Mouse (Mus musculus): ENCODE data around the gene Mt2.

Gene Mt2

DNA sequence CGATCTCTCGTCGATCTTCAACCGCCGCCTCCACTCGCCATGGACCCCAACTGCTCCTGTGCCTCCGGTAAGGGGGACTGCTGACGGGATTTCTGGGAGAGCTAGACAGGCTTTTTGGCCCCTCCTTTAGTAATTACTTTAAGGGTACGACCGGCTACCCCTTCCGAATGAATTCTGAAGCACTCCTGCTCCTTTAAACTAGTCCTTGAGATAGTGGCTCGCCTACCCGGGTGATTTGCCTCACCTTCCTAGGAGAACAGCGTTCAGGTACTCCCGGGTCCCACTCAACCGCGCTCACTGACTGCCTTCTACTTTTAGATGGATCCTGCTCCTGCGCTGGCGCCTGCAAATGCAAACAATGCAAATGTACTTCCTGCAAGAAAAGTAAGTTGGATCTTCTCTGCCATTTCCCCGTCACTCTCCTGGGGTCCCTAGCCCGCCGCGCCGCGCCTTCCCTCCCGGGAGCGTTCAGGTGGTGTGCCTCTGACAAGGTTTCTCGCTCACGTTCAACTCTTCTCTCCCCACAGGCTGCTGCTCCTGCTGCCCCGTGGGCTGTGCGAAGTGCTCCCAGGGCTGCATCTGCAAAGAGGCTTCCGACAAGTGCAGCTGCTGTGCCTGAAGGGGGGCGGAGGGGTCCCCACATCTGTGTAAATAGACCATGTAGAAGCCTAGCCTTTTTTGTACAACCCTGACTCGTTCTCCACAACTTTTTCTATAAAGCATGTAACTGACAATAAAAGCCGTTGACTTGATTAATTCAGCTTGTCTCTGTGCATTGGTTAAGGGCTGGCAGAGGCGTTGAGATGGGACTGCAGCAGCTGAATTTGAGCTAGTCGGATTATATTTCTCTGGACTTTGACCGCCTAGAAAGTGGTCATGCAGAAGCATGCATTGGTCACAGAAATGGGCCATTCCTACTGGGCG, 607 bp downstream of the Mt2 start:
- in situ Hi-C loops (cut with MboI, MseI): no loop called here

GRCm38 (mm10) chr8:94173848-94174403, 1.5 kb downstream of the Mt2 start:
- in situ Hi-C loops (cut with MboI, MseI): no loop called here

GRCm38 (mm10) chr8:94174619-94175213, 2.3 kb downstream of the Mt2 start:
- in situ Hi-C loops (cut with MboI, MseI): no loop called here

- in situ Hi-C loops (cut with MboI, MseI): no loop called here
These were observed 5.4 kb downstream of the Mt2 start for GRCm38 (mm10) chr8:94177716-94178390.

GRCm38 (mm10) chr8:94178857-94179712, 6.6 kb downstream of the Mt2 start, which contains the start of gene Mt1:
Gene Mt1, plus strand, starts transcription at chr8:94179082.
- in situ Hi-C loops (cut with MboI, MseI): no loop called here

DNA sequence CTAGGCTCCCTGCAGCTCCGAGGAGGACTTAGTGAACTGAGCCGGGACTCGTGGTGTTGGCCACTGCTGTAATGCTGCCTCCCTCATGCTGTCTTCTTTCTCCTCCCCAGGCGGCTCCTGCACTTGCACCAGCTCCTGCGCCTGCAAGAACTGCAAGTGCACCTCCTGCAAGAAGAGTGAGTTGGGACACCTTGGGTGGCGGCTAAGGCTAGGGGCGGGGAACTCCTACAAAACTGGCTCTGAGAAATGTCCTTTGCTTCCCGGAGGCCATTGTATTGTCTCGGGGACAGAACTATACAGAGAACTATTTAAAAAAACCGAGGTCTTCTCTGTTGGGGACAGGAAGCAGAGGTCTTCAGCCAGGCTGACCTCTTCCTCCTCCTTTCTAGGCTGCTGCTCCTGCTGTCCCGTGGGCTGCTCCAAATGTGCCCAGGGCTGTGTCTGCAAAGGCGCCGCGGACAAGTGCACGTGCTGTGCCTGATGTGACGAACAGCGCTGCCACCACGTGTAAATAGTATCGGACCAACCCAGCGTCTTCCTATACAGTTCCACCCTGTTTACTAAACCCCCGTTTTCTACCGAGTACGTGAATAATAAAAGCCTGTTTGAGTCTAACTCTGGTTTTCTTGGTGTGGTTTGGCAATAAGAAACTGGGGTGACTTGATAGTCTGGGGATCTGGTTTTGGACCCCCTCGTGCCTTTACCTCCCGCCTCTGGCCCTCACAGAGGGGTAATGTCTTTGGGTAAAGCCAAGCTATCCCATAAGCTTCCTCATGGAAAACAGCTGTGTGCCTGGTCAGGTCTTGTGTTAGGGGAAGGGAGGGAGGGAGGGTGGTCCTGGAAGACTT, 7.5 kb downstream of the Mt2 start:
- in situ Hi-C loops (cut with MboI, MseI): no loop called here

DNA sequence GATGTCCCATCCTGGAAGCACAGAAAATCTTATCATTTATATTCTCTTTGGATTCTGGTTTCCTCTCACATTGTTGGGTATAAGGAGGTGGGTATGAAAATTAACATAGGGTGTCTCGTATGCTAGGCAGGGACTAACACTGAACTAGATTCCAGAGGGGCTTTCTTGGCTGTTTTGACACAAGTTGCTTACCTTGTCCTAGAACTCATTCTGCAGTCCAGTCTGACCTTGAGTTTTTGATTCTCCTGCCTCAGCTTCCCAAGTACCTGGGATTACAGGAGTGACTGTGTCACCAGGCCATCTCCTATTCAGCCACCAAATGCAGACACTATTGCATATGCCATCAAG, 8.1 kb downstream of the Mt2 start:
- in situ Hi-C loops (cut with MboI, MseI): no loop called here

DNA sequence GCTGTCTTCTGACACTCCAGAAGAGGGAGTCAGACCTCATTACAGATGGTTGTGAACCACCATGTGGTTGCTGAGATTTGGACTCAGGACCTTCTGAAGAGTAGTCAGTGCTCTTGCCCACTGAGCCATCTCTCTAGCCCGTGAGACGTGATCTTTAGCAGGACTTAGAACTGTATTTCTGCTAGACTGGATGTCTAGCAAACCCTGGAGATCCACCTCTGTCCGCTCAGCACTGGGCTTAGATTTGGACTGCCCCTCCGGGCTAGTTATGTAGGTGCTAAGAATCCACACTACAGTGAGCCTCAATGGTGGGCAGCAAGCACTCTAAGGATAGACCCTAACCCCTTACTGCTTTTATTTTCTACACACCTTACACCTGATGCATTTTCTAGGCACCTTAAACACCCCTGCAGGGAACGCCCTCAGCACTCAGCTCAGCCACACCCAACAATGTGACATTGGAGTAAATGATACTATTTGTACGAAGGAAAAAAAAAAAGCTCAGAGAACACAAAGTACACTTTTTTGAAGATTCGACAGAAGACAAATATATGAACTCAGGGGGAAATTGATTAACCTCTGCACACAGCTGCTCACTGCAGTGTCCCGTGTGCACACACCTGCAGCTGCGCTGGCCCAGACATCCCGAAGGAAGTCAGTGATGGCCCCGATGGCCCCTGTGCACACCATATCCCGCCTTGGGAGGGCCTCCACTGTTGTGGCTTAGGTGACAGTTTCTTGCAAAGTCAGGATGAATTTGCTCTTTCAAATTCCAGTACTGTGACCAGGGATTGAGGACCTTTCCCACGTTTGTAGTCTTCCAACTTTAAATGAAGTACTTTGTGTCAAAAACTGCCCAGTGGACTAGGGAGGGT, 9.8 kb downstream of the Mt2 start:
- in situ Hi-C loops (cut with MboI, MseI): no loop called here

- in situ Hi-C loops (cut with MboI, MseI): no loop called here
These were observed 10.7 kb downstream of the Mt2 start for GRCm38 (mm10) chr8:94183117-94183516.

GRCm38 (mm10) chr8:94184357-94184843, 11.9 kb downstream of the Mt2 start:
- in situ Hi-C loops (cut with MboI, MseI): no loop called here

DNA sequence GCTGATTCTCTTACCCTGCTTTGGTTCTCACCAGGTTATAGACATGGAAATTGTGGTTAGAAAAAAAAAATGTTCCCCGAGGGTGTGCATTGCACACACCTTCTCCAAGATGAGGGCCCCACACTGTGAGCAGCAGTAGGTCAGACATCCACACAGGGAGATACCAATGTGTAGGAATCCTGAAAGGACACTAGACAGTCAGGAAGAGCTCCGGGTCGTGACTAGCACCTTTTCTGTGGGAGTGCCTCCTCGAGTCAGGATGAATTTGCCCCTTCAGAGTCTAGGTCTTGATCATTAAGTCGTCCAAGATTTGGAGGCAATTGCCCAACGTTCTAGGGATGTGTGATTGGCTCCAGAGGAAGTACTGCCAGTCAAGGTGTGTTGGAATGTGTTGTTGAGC, 13.3 kb downstream of the Mt2 start:
- in situ Hi-C loops (cut with MboI, MseI): no loop called here

- in situ Hi-C loops (cut with MboI, MseI): no loop called here
These were observed 14.1 kb downstream of the Mt2 start for GRCm38 (mm10) chr8:94186542-94186941.

GRCm38 (mm10) chr8:94187290-94188002, 15.0 kb downstream of the Mt2 start:
- in situ Hi-C loops (cut with MboI, MseI): no loop called here

GRCm38 (mm10) chr8:94189275-94190031, 17.0 kb downstream of the Mt2 start:
- in situ Hi-C loops (cut with MboI, MseI): no loop called here

DNA sequence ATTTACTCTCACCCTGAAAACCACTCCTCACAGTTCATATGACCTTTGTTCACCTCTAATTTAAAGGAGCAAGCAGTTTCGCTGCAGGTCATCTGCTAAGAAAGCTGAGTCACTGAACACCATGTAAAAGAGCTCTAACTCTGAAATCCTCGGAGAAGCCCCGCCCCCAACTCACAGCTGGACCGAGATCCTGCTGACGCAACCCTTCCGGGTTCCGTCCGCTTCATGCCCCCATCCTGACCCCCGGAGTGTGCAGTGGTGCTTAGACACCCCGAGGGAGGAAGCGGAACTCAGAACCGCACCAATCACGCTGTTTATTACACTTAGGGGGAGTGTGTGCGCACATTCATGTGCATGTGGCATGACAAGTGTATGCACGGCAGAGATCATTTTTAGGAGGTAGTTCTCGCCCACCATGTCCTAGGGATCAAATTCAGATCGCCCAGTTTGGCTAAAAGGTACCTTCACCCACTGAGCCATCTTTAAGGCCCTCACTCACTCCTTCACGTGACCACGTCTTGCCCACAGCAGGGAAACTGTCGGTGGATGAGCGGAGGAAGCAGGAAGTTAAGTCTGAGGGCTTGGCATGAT, 18.7 kb downstream of the Mt2 start:
- in situ Hi-C loops (cut with MboI, MseI): no loop called here

DNA sequence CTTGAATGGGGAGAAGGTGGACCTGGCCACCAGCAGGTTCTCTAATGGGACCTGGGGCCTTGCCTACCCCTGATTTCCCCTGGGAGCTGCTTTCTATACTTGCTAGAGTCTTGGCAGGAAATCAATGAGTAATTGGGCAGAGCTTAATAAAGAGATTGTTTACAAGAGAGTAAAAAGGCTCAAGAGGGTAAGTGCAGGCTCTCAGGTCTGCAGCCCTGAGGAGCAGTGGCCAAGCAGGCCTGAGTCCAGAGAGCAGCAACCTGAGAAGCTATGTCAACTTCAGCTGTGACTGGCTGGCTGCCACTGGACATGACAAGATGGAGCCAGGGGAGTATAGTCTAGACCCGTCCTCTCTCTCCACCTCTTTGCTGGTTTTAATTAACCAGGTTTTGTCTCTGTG, 20.5 kb downstream of the Mt2 start:
- in situ Hi-C loops (cut with MboI, MseI): no loop called here

DNA sequence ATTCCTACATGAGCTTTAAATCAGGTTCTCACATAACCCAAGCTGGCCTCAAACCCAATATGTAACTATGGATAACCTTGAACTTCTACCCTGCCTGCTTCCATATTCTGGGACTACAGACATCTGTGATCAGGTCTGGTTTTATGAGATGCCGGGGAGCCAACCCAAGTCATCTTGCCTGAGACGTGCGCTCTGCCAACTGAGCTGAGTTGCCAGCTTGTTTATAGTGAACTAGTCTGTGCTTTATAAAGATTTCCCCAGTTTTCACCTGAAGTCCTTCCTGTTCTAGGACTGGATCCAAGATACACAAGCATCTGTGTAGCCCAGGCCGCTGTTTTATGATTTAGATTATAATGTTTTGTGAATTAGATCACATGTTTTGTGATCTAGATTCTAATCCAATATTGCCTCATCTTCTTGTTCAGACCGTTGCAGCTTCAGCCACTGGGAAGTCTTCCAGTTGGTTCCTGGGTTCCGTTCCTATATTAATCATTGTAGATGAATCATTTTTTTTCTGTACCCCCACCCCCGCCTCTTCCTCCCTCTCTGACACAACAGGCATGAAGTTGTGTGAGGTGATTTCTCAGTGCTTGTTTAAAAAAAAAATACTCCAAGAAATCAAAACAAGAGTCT, 22.2 kb downstream of the Mt2 start:
- in situ Hi-C loops (cut with MboI, MseI): no loop called here

All from T-helper 2 cell (primary cell).